Mouse (Mus musculus): ENCODE results near the gene Pheta1. TPM values are rescaled to one million over a fixed set of nuclear protein-coding genes. Genes with fewer than 3 reads are reported as not detected.
A peak's percentile ranks its signal among the peaks of the same experiment; 100 is the strongest.

Pheta1 gene
- total RNA-seq, 2 experiments from 2014 or later: 13.3 to 15.2 TPM

- intact Hi-C loops (cut with DNase I): no loop called here
- peak; percentile 50 to 62 for DNase-seq
Measured at GRCm38 (mm10) chr5:121878703-121879102, 29.9 kb downstream of the Pheta1 start.

- DNase-seq: peak; percentile 36 to 67
- intact Hi-C loops (cut with DNase I): no loop called here
Measured at GRCm38 (mm10) chr5:121879211-121879610, 30.4 kb downstream of the Pheta1 start.

GRCm38 (mm10) chr5:121883356-121883755 is 34.6 kb downstream of the Pheta1 start:
- no peak for DNase-seq
- intact Hi-C loops (cut with DNase I): no loop called here

- intact Hi-C loops (cut with DNase I): no loop called here
- DNase-seq: no peak
Measured at GRCm38 (mm10) chr5:121889375-121889774, 40.6 kb downstream of the Pheta1 start.

- intact Hi-C loops (cut with DNase I): loop anchor here (5.0 kb wide), 1 partner anchor 197 kb away; no protein-coding TSS in a partner anchor
Measured at GRCm38 (mm10) chr5:121889819-121890362, 41.1 kb downstream of the Pheta1 start.

GRCm38 (mm10) chr5:121890925-121891324 is 42.1 kb downstream of the Pheta1 start:
- no peak for DNase-seq
- intact Hi-C loops (cut with DNase I): loop anchor here (5.0 kb wide), 1 partner anchor 196 kb away; no protein-coding TSS in a partner anchor

More at GRCm38 (mm10) chr5:121889819-121890362, 41.1 kb downstream of the Pheta1 start:
- no peak for DNase-seq

GRCm38 (mm10) chr5:121892281-121892680 is 43.5 kb downstream of the Pheta1 start:
- DNase-seq: peak; percentile 12 to 28

GRCm38 (mm10) chr5:121893581-121893980 is 44.8 kb downstream of the Pheta1 start:
- peak in 1 of 2 experiments; percentile 25 for DNase-seq
- intact Hi-C loops (cut with DNase I): loop anchor here (5.0 kb wide), 1 partner anchor 194 kb away; no protein-coding TSS in a partner anchor

More at GRCm38 (mm10) chr5:121892281-121892680, 43.5 kb downstream of the Pheta1 start:
- intact Hi-C loops (cut with DNase I): loop anchor here (5.0 kb wide), 1 partner anchor 195 kb away; no protein-coding TSS in a partner anchor

GRCm38 (mm10) chr5:121894647-121895046 is 45.9 kb downstream of the Pheta1 start:
- intact Hi-C loops (cut with DNase I): loop anchor here (5.0 kb wide), 1 partner anchor 193 kb away; no protein-coding TSS in a partner anchor
- no peak for DNase-seq

GRCm38 (mm10) chr5:121895117-121895756 is 46.5 kb downstream of the Pheta1 start:
- intact Hi-C loops (cut with DNase I): no loop called here
- peak; percentile 21 to 26 for DNase-seq

GRCm38 (mm10) chr5:121902809-121903745 is 54.3 kb downstream of the Pheta1 start:
- intact Hi-C loops (cut with DNase I): no loop called here
- DNase-seq: no peak

Small RNAs within 50 kb of the gene (microRNA-seq; reads per million reads assigned to microRNA genes)
- gene Mir7031: 1.2 to 2.1 reads per million in 2 experiments

Other genes starting within 250 kb of the Pheta1 start
- gene Acad12, start 230.0 kb upstream of the Pheta1 start, total RNA-seq (2021): 10 to 100 TPM; 24.3 to 31.0 TPM
- 10 to 100 TPM; 13.7 to 16.0 TPM for gene Acad10, start 188.5 kb upstream of the Pheta1 start, total RNA-seq (2021)
- 10 to 100 TPM; 28.2 to 35.2 TPM for gene Brap, start 188.4 kb upstream of the Pheta1 start, total RNA-seq (2021)
- 100 to 1,000 TPM; 173 to 177 TPM for gene Atxn2, start 137.6 kb upstream of the Pheta1 start, total RNA-seq (2021)
- gene Sh2b3, start 11.3 kb upstream of the Pheta1 start, total RNA-seq (2021): 10 to 100 TPM; 38.2 to 38.7 TPM
- gene Cux2, start 201.1 kb downstream of the Pheta1 start, total RNA-seq (2021): 10 to 100 TPM; 13.1 to 17.5 TPM

Measured in heart, postnatal 10 days (tissue).